Mouse (Mus musculus) heart, postnatal 10 days (tissue): ENCODE measurements around the gene Cep57. TPM values are rescaled to one million over a fixed set of nuclear protein-coding genes. Genes with fewer than 3 reads are reported as not detected.
"Not testable (repeated sequence)": the region's sequence is repeated elsewhere in the genome, so short reads cannot be mapped to it uniquely, and the experiment has no call there.

Experiments
- DNase-seq, 2 experiments: peaks; one replicate each; pipeline ENCODE4 v3.0.0; 2021
- intact Hi-C: fragments of 180-260 bp; cut with DNase I; formaldehyde crosslinking; loops from one replicate; pipeline ENCODE4 v1.15.1; 2025
- total RNA-seq, 2 experiments: library from RNA; stranded (reverse); gene quantifications; 2 replicates each; pipeline ENCODE4 v1.2.3; 2021

The Cep57 gene
- total RNA-seq, 2 experiments from 2014 or later = 15.3 to 17.1 TPM

DNA sequence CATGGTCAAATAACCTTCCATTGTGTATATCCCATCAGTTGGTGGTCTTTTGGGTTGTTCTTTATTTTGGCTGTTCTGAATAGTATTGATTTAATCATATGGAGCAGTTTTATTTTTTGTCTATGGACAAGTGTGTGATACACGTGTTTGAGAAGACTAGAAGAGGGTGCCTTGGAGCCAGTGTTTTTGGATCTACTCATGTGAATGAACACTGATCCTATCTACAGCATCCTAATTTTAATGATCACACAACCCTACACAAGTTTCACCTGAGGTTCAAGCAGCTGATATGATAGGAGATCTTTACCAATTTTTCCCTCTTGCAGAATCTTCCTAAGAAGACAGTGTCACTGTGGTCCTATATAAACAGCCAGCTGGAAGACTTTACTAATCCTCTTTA, 22.4 kb downstream of the Cep57 start:
- intact Hi-C loops = no loop called here
- DNase-seq = no peak

DNA sequence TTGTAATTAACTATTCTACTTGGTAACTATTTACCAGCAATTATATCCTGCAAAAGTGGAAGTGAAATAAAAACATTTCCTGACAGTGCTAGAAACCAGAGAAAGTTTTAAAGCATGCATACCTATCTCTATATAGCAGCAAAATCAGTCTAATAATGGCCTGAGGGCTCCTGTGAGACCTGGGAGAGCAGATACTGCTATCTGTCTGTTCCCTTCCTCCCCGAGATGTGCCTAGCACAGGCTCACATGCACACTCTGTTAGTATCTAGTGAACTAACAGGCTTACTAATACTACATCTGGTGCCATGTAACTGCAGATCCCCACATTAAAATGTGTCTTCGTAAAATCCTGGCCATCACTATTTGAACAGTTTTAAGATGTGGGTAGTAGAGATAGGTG, 32.2 kb downstream of the Cep57 start:
- no peak for DNase-seq
- intact Hi-C loops = no loop called here

DNA sequence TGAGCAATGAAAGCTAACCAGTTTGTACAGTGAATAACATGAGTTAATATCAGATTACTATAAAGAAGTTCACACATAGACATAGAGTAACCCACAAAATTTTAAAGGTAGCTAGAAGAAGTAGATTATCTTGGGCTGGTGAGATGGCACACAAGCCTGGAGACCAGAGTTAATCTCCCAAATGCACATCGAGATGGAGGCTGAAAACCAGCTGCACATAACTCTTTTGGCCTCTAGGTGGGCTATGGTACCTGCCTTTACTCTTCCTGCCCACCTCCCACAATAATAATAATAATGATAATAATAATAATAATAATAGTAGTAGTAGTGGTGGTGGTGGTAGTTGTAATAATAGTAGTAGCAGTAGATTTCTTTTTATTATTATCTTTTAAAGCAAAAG, 32.6 kb downstream of the Cep57 start:
- no peak for DNase-seq
- intact Hi-C loops = no loop called here

DNA sequence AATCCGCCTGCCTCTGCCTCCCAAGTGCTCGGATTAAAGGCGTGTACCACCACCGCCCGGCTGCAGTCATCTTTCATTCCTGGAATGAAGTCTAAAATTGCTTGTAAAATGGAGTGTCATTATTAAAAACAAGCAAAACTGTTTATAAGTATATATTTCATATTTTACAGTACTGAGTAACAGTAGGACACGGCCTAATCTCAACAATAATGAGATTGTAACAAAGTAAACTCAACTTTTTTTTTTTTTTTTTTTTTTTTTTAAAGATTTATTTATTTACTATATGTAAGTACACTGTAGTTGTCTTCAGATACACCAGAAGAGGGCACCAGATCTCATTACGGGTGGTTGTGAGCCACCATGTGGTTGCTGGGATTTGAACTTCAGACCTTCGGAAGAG, 36.0 kb downstream of the Cep57 start:
- intact Hi-C loops, DNase-seq: not testable (repeated sequence)

DNA sequence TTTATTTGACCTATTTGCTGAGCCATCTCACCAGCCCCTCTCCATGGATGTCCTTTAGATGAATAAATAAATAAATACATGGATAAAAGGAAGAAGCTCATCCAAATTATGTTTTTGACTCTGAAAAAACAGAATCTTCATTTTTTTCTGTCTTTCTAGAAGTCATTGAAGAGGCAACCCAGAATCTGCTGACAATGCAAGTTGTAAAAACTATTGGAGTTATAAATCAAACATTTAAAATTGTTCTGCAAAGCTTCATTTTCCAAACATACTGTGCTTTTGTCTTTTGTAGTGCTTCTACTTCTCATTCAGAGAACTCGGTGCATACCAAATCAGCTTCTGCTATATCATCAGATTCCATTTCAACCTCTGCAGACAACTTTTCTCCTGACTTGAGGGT, 44.9 kb downstream of the Cep57 start:
- no peak for DNase-seq
- intact Hi-C loops = no loop called here

DNA sequence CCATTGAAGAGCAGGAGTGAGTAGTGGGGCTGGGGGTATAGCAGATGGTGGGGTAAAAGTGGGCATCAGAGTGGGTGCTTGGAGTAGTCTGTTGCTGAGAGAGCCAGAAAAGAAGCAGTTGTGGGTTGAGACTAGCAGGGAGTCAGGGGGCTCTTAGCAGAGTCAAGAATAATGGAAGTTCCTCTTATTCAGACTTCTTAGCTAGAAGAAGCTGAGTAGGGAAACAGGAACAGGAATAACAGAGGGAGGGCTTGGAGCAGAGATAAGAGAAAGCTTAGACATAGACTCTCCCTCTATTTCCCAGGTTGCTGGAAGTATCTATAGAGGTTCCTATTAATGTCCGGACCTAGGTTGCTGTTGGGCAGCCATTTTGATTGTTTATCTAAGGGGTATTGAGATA, 52.2 kb downstream of the Cep57 start:
- intact Hi-C loops = no loop called here
- no peak for DNase-seq

DNA sequence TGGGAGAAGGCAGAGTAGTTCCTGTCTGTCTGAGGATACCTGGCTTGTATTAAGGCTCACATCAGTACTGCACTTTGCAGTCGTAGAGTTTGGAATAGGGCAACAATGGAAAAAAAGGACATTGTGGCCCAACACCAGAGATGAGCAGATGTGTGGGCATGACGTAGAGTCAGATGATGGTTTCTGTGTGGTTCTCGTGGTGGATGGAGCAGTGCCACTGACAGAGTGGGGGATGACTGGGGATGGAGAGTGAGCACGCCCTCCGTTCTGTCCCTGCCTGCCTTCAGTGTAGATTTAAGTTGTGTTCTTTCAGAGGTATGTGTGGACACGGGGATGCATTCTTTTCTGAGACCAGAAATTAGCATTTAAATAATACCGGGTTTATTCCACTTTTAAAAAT, 60.3 kb downstream of the Cep57 start:
- intact Hi-C loops = no loop called here

DNA sequence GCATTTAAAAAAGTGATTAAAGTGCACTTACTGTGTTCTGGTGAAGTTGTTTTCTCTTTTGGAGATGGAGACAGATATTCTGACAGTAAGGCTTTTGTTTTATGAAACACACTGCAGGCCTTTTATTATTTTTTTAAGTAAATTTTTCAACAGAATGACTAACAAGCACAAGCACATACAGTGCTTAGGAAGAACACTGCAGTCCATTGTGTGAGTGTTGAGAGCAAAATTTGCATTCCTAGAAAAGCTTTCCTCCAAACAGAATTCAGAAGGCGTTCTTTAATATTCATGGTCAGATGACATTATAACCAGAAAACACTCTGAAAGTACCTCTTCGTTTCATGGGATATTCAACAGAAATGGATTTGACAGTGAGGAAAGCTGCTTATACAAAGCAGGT, 61.3 kb downstream of the Cep57 start:
- intact Hi-C loops = no loop called here
- no peak for DNase-seq

More for the DNA sequence above, 60.3 kb downstream of the Cep57 start:
- DNase-seq = no peak

DNA sequence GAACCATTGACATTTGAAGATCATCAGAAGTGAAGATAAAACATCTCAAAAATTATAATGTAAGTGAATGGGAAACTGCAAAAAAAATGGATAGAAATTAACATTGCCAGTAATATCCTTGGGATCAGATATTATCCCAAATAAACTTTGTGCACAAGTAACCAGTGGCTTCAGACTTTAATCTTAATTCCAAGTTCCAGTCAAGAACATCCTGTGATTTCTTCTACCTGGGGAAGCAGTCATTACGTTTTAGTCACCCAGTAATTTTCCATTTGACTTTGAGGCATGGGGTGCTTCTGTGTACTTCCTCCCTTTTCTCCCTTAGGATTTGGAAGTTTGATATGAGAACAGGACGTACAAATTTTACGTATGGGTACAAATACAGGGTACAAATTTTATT, 66.5 kb downstream of the Cep57 start:
- DNase-seq = no peak
- intact Hi-C loops = no loop called here

Other genes with a start within 250 kb of the Cep57 start
- 10 to 100 TPM; 36.4 to 38.6 TPM for gene Mtmr2, start 78.7 kb downstream of the Cep57 start, total RNA-seq
- 10 to 100 TPM; 17.1 to 19.3 TPM for gene Fam76b, start 609 bp upstream of the Cep57 start, total RNA-seq